Mouse (Mus musculus) neural tube, embryonic 14.5 days (tissue): ENCODE measurements around the gene Wfikkn1. TPM values are rescaled to one million over a fixed set of nuclear protein-coding genes. Genes with fewer than 3 reads are reported as not detected.

Experiments
- ATAC-seq: fragments of 200-750 bp; cut with Nextera tagmentation; 2 replicates; pipeline ENCODE4 v1.8.0; 2017; ENCODE audit warnings: low read depth, mild to moderate bottlenecking, moderate TSS enrichment, moderate library complexity
- H3K27ac ChIP-seq: fragments of 300-500 bp; sonication (generic); 2 replicates; pipeline ENCODE4 v1.5.1; 2014; ENCODE audit warnings: low read depth, mild to moderate bottlenecking, control low read depth, low read length, moderate library complexity, mixed read lengths
- H3K27me3 ChIP-seq: fragments of 300-500 bp; sonication (generic); 2 replicates; pipeline ENCODE4 v1.6.1; 2014; ENCODE audit warnings: low read length; ENCODE audit not compliant: control insufficient read depth, insufficient read depth
- H3K36me3 ChIP-seq: fragments of 300-500 bp; sonication (generic); 2 replicates; pipeline ENCODE4 v1.6.1; 2014; ENCODE audit warnings: low read length, mixed read lengths; ENCODE audit not compliant: control insufficient read depth, insufficient read depth
- H3K4me1 ChIP-seq: fragments of 300-500 bp; sonication (generic); 2 replicates; pipeline ENCODE4 v1.6.1; 2014; ENCODE audit warnings: low read length; ENCODE audit not compliant: control insufficient read depth, insufficient read depth
- H3K4me2 ChIP-seq: fragments of 300-500 bp; sonication (generic); 2 replicates; pipeline ENCODE4 v1.6.1; 2014; ENCODE audit warnings: mild to moderate bottlenecking, low read depth, low read length, control low read depth
- H3K4me3 ChIP-seq: fragments of 300-500 bp; sonication (generic); 2 replicates; pipeline ENCODE4 v1.5.1; 2014; ENCODE audit warnings: low read depth, low read length, control low read depth, mixed read lengths
- H3K9ac ChIP-seq: fragments of 300-500 bp; sonication (generic); replicated peaks from 2 replicates; pipeline ENCODE4 v1.6.1; 2014; ENCODE audit warnings: low read depth, mild to moderate bottlenecking, control low read depth, low read length, mixed read lengths
- H3K9me3 ChIP-seq: fragments of 300-500 bp; sonication (generic); 2 replicates; pipeline ENCODE4 v1.6.1; 2016; ENCODE audit warnings: low read length; ENCODE audit not compliant: control insufficient read depth
- WGBS: fragments of 180-500 bp; shearing (Covaris S2); extraction: QIAGEN DNeasy Blood & Tissue Kit; methylation state at CpG from one replicate; pipeline ENCODE4 v1.1.7; 2014; 5-methylcytosine and 5-hydroxymethylcytosine counted together
- polyA plus RNA-seq: library from polyadenylated mRNA; unstranded; fragments of >200 nt; fragmentation: Nextera tagmentation; extraction: Ambion mirVana; gene quantifications from 2 replicates; pipeline ENCODE4 v1.2.1, GENCODE M21; 2014

The Wfikkn1 gene
- polyA plus RNA-seq = 0.30 and 0.67 TPM in 2 replicates

DNA sequence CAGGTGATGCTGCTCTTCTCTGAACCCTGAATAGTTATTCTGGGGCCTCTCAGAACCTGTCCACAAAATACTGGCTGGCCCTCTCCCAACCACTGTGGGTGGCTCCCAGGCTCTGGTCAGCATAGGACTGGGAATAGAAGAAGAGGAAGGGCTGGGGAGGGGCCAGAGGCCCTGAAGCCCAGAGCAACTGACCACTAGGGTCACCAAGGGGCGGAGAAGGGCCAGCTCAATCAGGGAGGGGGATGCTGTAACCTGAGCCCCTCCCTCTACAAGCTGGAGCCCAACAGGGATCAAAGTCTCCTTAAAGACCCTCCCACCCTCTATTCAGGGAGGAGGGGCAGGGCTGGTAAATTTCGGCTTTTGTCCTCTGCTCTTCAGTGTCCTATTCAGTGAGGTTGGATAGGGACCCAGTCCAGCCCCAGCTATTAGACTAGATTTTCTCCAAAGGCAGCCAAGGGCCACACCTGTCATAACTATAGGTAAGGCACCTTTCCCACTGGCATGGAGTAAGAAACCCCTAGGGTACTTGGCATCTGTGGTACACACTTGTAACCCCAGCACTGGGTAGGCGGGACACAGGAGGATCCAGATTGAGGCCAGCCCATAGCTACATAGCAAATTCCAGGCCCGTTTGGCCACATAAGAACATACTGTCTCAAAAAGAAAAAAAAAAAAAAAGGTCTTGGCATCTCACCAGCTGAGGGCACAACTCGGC lies at the start of gene Wfikkn1:
Gene Wfikkn1, minus strand, starts transcription at position 663 of the 715 bp plus-strand sequence.
- WGBS = 16% methylated on average over 5 of the region's 5 CpGs
- H3K27ac ChIP-seq = 0 out of 2 replicates have a peak within 1 kb of the TSS, but pooled peaks have one; percentile 22
- H3K36me3 ChIP-seq = peaks cover 24% of the 10 kb centered on the region
- H3K4me3 ChIP-seq = no peak within 1 kb of the TSS
- no peak within 1 kb of the TSS for H3K4me2 ChIP-seq
- no peak within 1 kb of the TSS for H3K9ac ChIP-seq
- H3K9me3 ChIP-seq = no peaks in the 10 kb centered on the region
- ATAC-seq = no peak
- H3K27me3 ChIP-seq = no peaks in the 10 kb centered on the region
- peaks cover 10% of the 10 kb centered on the region for H3K4me1 ChIP-seq

DNA sequence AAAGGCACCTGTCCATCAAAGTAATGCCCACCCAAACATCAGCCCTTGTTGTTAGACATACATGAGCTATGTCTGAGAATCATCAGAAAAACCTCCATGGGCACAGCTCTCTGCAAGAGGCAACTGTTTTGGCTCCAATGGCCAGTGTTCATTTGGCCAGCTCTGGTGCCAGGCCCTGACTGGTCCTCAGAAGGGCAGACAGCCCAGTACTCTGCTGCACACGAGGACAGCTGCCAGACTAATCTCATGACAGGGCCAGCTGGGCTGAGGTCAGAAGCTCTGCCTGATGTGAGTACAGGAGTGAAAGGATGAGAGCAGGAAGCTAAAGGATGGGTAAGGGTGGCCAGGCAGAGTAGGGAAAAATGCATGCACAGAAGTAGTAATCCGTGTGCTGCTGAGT lies 44.7 kb upstream of the Wfikkn1 start:
- H3K27me3 ChIP-seq = no peaks in the 10 kb centered on the region
- H3K27ac ChIP-seq = no peak overlapping the region
- peaks cover 15% of the 10 kb centered on the region for H3K36me3 ChIP-seq
- WGBS = 85% methylated on average over 2 of the region's 2 CpGs
- H3K9ac ChIP-seq = no peak overlapping the region
- H3K4me1 ChIP-seq = no peaks in the 10 kb centered on the region
- H3K9me3 ChIP-seq = no peaks in the 10 kb centered on the region
- no peak overlapping the region for H3K4me3 ChIP-seq
- ATAC-seq = no peak
- no peak overlapping the region for H3K4me2 ChIP-seq

DNA sequence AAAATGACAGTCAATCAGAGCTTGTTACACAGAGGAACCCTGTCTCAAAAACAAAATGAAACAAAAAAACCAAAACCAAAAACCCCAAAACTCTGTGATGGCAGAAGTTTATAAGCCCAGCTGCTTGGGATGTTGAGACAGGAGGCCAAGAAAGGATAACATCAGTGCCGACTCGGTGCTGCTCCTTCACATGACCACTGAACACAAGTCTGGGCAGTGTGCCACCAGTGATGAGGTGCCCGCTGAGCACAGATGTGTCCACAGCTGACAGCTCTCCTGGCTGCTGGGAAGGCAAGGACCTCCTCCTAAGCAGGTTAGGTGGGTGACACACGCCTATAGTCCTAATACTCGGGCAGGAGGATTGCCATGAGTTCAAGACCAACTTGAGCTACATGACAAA lies 41.5 kb upstream of the Wfikkn1 start:
- H3K4me2 ChIP-seq = no peak overlapping the region
- H3K9ac ChIP-seq = no peak overlapping the region
- H3K4me3 ChIP-seq = no peak overlapping the region
- H3K9me3 ChIP-seq = no peaks in the 10 kb centered on the region
- WGBS = 70% methylated on average over 5 of the region's 5 CpGs
- no peak for ATAC-seq
- no peaks in the 10 kb centered on the region for H3K27me3 ChIP-seq
- H3K36me3 ChIP-seq = peaks cover 5% of the 10 kb centered on the region; the same call in 1 of the 2 replicates
- peaks cover 16% of the 10 kb centered on the region for H3K4me1 ChIP-seq
- no peak overlapping the region for H3K27ac ChIP-seq

DNA sequence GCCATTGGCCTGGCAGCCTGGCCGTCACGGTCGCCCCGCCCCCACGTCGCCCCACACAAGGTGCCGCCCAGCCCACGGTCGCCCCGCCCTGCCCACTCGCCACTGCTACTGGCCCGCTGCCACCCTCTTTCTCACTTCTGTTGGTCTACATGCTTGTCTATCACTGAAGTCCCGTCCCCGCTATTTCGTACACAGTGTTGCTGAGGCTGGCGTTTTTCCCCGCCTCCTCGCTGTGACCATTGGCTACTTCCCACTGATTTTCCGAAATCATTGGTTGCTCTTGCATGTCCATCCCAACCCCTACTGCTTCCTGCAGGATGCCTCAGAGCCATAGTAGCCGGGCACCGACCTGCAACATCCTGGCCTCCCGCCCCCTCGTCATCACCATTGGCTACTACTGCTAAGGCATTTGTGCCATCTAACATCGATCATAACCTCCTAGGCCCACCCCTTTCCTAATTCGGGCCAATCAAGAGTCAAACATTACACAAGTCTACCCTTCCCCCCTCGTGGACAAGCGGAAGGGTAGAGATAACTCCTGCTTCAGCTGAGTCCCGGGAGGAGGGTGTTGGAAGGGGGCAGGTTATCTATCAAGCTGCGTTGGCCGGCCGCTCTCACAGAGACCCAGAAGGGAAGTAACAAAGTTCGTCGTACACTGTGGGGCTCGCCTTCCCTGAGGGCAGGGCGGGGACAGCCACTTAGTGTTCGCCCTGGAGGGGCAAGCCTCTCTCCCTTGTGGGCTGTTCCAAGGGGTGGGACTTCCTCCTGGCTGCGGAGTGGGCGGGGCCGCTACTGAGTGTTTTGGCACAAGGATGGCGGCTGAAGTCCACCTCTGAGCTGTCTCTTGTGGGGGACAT lies 39.4 kb upstream of the Wfikkn1 start:
- WGBS = under 1% methylated on average over 33 of the region's 40 CpGs
- peak overlapping the region; percentile 86 for H3K9ac ChIP-seq

DNA sequence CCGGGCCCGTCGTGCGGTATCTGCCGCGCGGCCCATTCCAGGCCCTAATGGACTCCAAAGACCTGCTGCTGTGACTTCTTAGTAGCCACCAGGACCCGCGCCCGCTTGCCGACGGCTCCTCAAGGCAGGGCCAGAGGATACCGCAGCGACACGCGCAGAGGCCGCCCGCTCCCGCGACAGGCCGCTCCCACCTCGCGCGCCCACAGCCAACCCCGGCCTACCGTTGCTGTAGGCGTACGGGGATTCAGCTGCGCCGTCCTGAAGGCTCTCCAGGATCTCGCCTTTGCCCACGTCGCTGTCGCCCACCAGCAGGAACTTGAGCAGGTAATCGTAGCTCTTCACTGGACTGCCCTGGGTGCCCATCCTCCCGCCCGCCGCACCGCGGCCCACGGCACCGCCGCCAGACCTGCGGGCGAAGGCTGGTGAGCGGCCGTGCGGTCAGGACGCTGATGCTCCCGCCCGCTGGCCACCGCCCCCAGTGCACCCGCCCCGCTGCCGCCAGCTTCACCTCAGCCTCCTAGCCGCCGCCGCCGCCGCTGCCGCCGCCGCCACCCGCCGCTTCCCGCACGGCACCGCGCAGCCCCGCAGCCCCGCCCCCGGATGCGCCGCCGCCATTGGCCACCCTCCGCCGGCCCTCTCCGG lies 38.6 kb upstream of the Wfikkn1 start, which contains the start of gene Rab40c:
Gene Rab40c, minus strand, starts transcription at position 584 of the 642 bp plus-strand sequence.
- H3K4me3 ChIP-seq = peak within 1 kb of the TSS; percentile 96
- peak within 1 kb of the TSS; percentile 93 for H3K27ac ChIP-seq
- H3K4me2 ChIP-seq = peak within 1 kb of the TSS; percentile 84
- no peaks in the 10 kb centered on the region for H3K27me3 ChIP-seq
- peak within 1 kb of the TSS; percentile 86 for H3K9ac ChIP-seq
- H3K36me3 ChIP-seq = no peaks in the 10 kb centered on the region
- H3K9me3 ChIP-seq = no peaks in the 10 kb centered on the region
- ATAC-seq = peak; percentile 3
- H3K4me1 ChIP-seq = peaks cover 16% of the 10 kb centered on the region
- under 1% methylated on average over 54 of the region's 78 CpGs for WGBS

More for the DNA sequence above, 39.4 kb upstream of the Wfikkn1 start:
- Histone ChIP-seq H3K36me3 (no peaks in the 10 kb centered on the region), H3K4me1 (peaks cover 16% of the 10 kb centered on the region), H3K4me3 (peak overlapping the region; percentile 96), H3K9me3 (no peaks in the 10 kb centered on the region), H3K4me2 (peak overlapping the region; percentile 65), H3K27me3 (no peaks in the 10 kb centered on the region), H3K27ac (peak overlapping the region; percentile 93)
- peak; percentile 98 for ATAC-seq

DNA sequence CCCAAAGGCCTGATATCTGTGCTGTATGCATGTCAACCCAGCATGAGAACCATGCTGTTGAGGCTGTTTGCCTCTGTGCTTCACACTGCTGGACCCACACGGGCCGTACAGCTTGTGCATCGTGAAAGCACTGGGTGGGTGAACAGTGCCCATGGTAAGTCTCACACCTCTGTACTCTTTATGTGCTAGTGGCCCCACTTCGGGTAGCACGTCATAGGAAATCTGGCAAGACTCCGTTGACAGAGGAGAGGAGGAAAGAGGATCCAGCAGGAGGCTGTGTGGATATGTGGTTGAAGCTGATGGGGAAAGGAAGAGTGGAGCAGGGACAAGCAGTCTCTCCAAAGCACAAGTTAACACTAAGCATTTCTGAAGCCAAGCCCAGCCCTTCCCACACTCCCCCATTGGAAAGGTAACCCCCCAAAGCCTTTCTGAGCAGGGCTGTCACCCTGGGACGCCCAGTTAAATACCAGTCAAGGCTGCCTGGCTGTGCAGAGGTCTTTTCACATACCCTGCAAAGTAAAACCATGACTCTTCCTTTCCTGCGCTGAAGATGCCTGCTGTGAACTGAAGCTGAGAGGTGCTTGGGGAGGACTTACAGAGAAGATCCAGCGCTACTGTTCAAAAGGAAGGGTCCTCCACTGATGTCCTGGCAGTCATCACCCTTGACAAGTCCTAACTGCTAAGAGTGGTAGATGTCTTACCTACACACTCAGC lies 37.5 kb upstream of the Wfikkn1 start:
- Histone ChIP-seq H3K4me3 (peak overlapping the region; percentile 96), H3K4me2 (peak overlapping the region; percentile 84), H3K27me3 (no peaks in the 10 kb centered on the region), H3K9ac (peak overlapping the region; percentile 86), H3K27ac (no peak overlapping the region), H3K9me3 (no peaks in the 10 kb centered on the region), H3K4me1 (peaks cover 16% of the 10 kb centered on the region), H3K36me3 (no peaks in the 10 kb centered on the region)
- ATAC-seq = no peak
- 87% methylated on average over 9 of the region's 9 CpGs for WGBS

DNA sequence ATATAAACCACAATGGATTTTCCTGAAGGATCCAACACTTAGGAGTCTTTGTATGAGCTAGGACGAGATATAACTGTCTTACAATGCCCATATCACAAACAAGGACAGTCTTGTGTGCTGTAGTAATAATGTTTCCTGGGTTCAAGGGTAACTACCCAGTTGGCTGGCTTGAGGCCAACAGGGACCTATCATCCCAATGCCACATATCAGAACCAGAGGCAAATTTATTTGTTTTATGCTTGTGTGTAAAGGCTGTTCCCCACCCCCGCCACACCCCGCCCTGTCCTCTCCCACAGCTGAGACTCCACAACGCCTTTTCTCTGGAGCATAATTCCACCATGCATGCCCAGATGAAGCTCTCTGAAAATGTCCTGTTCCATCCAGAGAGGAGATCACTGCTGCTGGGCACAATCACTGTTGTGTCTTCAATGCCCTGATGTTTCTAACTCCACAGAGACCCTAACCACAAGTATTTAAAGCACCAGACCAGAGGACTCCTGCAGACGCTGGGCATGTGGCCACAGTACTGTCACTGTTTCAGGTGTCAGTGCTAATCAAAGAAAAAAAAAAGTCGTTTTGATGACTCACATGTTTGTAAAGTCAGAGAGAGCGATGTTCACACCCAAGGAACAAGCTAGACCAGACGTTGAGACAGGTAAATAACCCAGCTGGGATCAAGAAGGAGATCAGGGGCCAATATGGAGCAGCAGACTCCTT lies 36.4 kb upstream of the Wfikkn1 start:
- Histone ChIP-seq H3K9ac (no peak overlapping the region), H3K27me3 (no peaks in the 10 kb centered on the region), H3K36me3 (no peaks in the 10 kb centered on the region), H3K27ac (no peak overlapping the region), H3K9me3 (no peaks in the 10 kb centered on the region), H3K4me3 (no peak overlapping the region), H3K4me1 (peaks cover 16% of the 10 kb centered on the region), H3K4me2 (no peak overlapping the region)
- WGBS = 80% methylated on average over 8 of the region's 8 CpGs
- no peak for ATAC-seq

DNA sequence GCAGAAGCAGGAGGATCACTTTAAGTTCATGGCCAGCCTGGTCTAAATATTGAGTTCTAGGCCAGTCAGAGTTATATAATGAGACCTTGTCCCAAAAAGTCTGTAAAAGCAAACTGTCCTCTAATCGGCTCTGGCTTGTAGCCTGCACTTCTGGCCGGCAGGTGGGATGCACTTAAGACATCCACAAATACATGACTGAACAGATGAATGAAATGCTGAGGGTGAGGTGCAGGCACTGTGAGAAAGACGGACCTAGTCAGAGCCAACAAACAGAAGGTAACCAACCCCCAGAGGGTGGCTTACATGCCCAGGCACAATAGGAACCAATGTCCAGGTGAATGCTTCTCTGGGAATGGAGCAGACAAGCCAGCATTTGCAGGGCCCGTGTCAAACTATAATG lies 33.6 kb upstream of the Wfikkn1 start:
- Histone ChIP-seq H3K9ac (no peak overlapping the region), H3K4me1 (peaks cover 16% of the 10 kb centered on the region), H3K27ac (no peak overlapping the region), H3K4me3 (no peak overlapping the region), H3K9me3 (no peaks in the 10 kb centered on the region), H3K36me3 (no peaks in the 10 kb centered on the region), H3K4me2 (no peak overlapping the region), H3K27me3 (no peaks in the 10 kb centered on the region)
- WGBS = 86% methylated on average over 4 of the region's 4 CpGs
- ATAC-seq = no peak
